Mouse (Mus musculus) left cerebral cortex, adult 2 months (tissue): ENCODE results near the gene Rhog. TPM values are rescaled to one million over a fixed set of nuclear protein-coding genes. Genes with fewer than 3 reads are reported as not detected.

Experiments
- DNase-seq, 2 experiments: peaks; one replicate each; pipeline ENCODE4 v3.0.0; 2021 to 2022; ENCODE audit warnings: low spot score in 2 of 2, mixed read lengths in 1 of 2; ENCODE audit errors: extremely low spot score in 1 of 2
- H3K27ac ChIP-seq: fragments of 200-600 bp; 2 replicates; pipeline ENCODE4 v1.8.1; 2022
- H3K4me3 ChIP-seq: fragments of 200-600 bp; 2 replicates; pipeline ENCODE4 v1.8.1; 2022
- CTCF ChIP-seq: fragments of 200-600 bp; IDR thresholded peaks from 2 replicates; pipeline ENCODE4 v1.8.1; 2022; ENCODE audit warnings: antibody characterized with exemption, mild to moderate bottlenecking, moderate library complexity
- intact Hi-C: fragments of 180-260 bp; cut with DNase I; formaldehyde crosslinking; loops from one replicate; pipeline ENCODE4 v1.15.1; 2025
- long read RNA-seq, 2 experiments: library from polyadenylated mRNA; stranded (forward); transcript quantifications; one replicate each; pipeline ENCODE4 v2.0.0; 2021; ENCODE audit warnings: borderline mapping rate in 2 of 2
- total RNA-seq, 2 experiments: library from RNA; stranded (reverse); gene quantifications; 2 replicates each; pipeline ENCODE4 v1.2.3; 2021

Gene Rhog
- 10 to 100 TPM; 19.2 to 21.7 TPM for total RNA-seq
- long read RNA-seq, experiment 1, partial matches to known transcripts = 0 of 4 reads
- long read RNA-seq, experiment 1, other reads (novel, unspliced or antisense) = 0 of 4 reads
- long read RNA-seq, experiment 2, partial matches to known transcripts = 0 of 4 reads
- long read RNA-seq, experiment 2, other reads (novel, unspliced or antisense) = 0 of 4 reads

DNA sequence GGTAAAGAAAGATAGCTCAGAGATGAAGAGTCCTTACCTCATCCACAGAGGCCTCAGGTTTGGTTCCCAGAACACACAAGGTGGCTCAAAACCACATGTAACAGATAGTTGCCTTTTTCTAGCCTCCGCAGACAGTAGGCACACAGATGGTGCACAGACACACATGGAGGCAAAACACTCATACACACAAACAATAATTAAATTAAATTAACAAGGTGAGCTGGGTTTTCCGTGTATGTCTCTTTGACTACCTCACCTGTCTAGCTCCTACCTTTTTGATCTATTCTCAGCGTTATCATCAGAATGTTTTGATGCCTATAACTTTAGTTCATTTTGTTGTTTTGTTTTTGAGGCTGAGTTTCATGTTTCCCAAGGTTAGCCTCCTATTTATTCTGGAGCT lies at the start of gene Rhog:
TSS of gene Rhog (minus strand) at position 101 of the 400 bp plus-strand sequence.
- Histone ChIP-seq H3K27ac (no peak within 1 kb of the TSS), H3K4me3 (no peak within 1 kb of the TSS)
- intact Hi-C loops = no loop called here
- TF ChIP-seq CTCF = no peak
- no peak for DNase-seq

DNA sequence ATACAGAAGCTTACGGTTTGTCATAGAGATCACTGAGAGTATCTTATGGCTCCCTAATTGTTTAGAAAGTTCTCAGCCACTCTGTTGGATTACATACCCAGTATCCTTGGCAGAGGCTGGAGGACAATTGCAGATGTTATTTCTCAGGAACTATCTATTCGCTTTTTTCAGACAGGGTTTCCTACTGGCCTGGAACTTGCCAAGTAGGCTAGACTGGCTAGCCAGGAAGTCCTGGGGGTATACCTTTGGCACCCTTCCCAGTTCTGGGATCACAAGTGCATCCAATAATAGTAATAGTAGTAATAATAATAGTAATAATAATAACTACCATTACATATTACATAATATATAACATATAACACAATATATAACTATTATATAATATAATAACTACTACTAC lies 49.7 kb upstream of the Rhog start:
- Histone ChIP-seq H3K27ac (no peak overlapping the region), H3K4me3 (no peak overlapping the region)
- TF ChIP-seq CTCF = no peak
- no peak for DNase-seq
- intact Hi-C loops = no loop called here

- intact Hi-C loops = no loop called here
- TF ChIP-seq CTCF = no peak
- DNase-seq = no peak
- Histone ChIP-seq H3K27ac (no peak overlapping the region), H3K4me3 (no peak overlapping the region)
Observed at GRCm38 (mm10) chr7:102302471-102302870, 46.6 kb upstream of the Rhog start.

DNA sequence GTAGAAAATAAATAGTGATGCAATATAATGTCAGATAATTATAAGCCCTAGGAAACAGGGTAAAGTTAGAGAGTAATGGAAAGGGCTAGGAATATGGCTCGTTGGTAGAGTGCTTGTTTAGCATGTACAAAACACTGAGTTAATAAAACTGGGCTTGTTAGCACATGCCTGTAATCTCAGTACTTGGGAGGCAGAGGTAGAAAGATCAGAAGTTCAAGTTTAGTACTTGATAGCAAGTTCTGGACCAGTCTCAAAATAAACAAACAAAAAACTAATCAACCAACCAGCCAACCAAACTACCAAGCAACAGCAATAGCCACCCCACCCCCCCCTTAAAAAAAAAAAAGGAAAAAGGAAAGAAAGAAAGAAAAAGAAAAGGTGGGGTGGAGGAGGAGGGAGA lies 44.9 kb upstream of the Rhog start:
- no peak overlapping the region for H3K27ac ChIP-seq
- no peak overlapping the region for H3K4me3 ChIP-seq
- no peak for DNase-seq
- intact Hi-C loops = no loop called here
- no peak for TF ChIP-seq CTCF

DNA sequence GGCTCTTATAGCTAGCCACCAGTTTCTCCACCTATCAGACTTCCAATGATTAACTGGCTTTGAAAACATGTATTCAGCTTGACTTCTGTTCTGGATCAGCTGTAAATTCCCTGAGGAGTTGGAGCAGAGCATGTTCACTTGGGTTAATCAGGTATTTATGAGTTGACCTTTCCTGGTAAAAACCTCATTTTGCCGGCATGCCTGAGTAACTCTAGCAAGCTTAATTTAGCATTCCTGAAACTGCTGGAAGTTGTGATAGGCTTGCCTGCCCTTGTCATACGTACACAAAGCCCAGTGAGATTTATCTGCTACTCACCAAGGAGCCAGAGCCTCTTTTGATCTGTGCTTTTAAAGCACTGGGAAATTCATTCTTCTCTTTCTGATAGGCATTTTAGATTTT lies 37.4 kb upstream of the Rhog start:
- intact Hi-C loops = no loop called here
- Histone ChIP-seq H3K27ac (no peak overlapping the region), H3K4me3 (no peak overlapping the region)
- DNase-seq = no peak
- TF ChIP-seq CTCF = no peak

- intact Hi-C loops = no loop called here
- no peak for TF ChIP-seq CTCF
- DNase-seq = no peak
- no peak overlapping the region for H3K27ac ChIP-seq
- no peak overlapping the region for H3K4me3 ChIP-seq
Observed at GRCm38 (mm10) chr7:102292228-102292627, 36.4 kb upstream of the Rhog start.

GRCm38 (mm10) chr7:102289466-102289865 lies 33.6 kb upstream of the Rhog start:
- intact Hi-C loops = no loop called here
- Histone ChIP-seq H3K4me3 (no peak overlapping the region), H3K27ac (no peak overlapping the region)
- DNase-seq = no peak
- no peak for TF ChIP-seq CTCF

GRCm38 (mm10) chr7:102282261-102282660 lies 26.4 kb upstream of the Rhog start:
- no peak overlapping the region for H3K4me3 ChIP-seq
- no peak for DNase-seq
- TF ChIP-seq CTCF = no peak
- intact Hi-C loops = no loop called here
- H3K27ac ChIP-seq = no peak overlapping the region

DNA sequence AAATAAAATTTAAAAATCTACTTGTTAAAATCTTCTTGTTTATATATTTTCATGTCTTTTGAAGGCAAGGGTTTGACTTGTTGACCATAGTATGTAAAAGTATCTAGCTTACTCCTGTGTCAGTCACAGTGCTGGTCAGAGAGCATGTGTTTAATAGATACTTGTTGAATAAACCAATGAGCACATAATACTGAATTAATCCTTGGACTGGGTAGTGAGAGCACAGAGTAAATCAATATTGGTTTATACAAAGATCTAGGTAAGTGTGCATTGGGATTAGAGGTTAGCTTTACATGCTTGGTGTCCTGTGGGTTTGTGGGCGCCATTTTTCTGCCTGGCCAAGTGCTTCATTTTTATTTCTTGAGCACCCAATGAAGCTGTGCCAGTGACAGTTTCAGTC lies 25.5 kb upstream of the Rhog start:
- no peak for DNase-seq
- H3K27ac ChIP-seq = no peak overlapping the region
- intact Hi-C loops = no loop called here
- H3K4me3 ChIP-seq = no peak overlapping the region
- no peak for TF ChIP-seq CTCF

DNA sequence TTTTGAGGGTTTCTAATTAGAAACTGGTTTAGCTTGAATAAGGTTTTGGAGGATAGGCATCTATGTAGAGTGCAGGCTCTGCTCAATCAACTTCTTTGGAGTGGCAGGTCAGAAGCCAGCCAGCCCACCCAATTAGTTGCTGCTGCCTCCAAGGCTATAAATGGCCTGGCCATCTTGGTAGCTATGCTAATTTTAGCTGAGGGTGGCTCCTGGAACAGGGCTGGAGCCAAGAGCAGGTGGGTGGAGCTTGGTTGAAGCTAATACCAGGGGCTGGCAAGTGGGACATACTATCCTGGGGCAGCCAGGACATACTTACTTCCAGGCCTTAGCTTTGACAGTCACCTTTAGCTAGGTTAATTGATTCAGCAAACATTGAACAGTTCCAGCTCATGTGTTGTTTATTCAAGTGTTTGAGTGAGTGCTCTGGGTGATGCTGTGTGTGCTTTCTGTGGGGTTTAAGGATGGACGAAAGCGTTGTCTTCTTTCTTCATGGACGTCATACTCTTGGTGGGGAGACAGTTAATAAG lies 16.6 kb upstream of the Rhog start:
- no peak for DNase-seq
- intact Hi-C loops = no loop called here
- TF ChIP-seq CTCF = no peak
- H3K4me3 ChIP-seq = no peak overlapping the region
- no peak overlapping the region for H3K27ac ChIP-seq

GRCm38 (mm10) chr7:102268395-102268748 lies 12.5 kb upstream of the Rhog start:
- peak overlapping the region; percentile 100 for H3K4me3 ChIP-seq
- intact Hi-C loops = loop anchor here (5.0 kb wide), 2 partner anchors 84 to 99 kb away; no protein-coding TSS in a partner anchor
- H3K27ac ChIP-seq = peak overlapping the region; percentile 85; the same call in 1 of the 2 replicates
- DNase-seq = no peak
- TF ChIP-seq CTCF = no peak

DNA sequence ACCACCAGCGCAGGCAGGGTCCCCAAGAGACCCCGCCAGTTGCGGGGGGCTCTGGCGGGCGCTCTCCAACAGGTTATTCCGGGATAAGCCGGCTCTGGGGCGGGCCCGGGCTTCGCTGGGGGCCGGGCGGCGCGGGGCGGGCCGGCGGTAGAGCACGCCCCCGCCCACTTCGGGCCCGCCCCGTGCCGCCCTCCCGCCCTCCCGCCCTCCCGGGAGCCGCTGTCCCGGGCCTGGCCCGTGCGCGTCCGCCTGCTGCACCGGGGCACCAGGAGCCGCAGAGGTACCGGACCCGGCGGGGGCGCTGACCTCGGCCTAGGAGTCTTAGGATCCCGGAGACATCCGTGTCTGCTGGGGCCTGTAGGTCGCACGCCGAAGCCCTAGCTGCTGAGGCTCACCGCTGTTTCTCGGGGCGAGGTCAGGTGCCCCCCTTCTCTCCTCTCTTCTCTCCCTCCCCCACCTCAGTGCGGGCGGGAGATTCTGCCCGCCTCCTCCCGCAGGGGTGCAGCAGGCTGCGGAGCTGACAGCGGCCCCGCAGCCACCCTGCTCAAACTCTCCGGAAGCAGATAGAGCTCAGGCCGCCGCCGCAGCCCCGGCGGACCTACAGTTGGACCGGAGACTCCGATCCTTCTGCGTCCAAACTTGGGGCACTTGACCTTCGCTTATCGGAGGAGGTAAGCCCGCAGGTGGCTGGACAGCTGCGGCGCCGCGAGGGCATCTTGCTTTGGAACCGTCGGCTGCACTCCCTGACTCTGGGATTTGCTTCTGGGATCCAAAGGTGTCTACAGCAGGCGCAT lies 11.9 kb upstream of the Rhog start, which contains the start of gene Stim1:
TSS of gene Stim1 (plus strand) at position 206 of the 794 bp plus-strand sequence.
- DNase-seq = peak; percentile 55 to 62
- Histone ChIP-seq H3K4me3 (peak within 1 kb of the TSS; percentile 100), H3K27ac (peak within 1 kb of the TSS; percentile 89)
- no peak for TF ChIP-seq CTCF
- intact Hi-C loops = loop anchor here (1.0 to 5.0 kb wide), 3 partner anchors 85 to 150 kb away; no protein-coding TSS in a partner anchor
